Comparison of ENCODE assay signal across 22 mouse cellular contexts in genomic region chr16:17216934-17217633, GRCm38 (mm10).
"Had no signal": no experiment of that assay in that cellular context is flagged by ENCODE, and none has a peak within 500 bp of the region (broad histone marks: within the 10 kb centered on the region; RNA-seq: fewer than 3 reads in every experiment).

No protein-coding gene starts in this region.

- DNase-seq: kidney, adult 8-10 months; kidney, postnatal 10 days; kidney, postnatal 36 days; layer of hippocampus, postnatal 36 days; left cerebral cortex, postnatal 4 days; liver, embryonic 13.5 days; lung, adult 2 months; lung, postnatal 14 days; lung, postnatal 4 days; thymus, adult 2 months; thymus, postnatal 14 days; thymus, postnatal 4 days had no signal

- H3K9me3 ChIP-seq: kidney, embryonic 15.5 days; limb, embryonic 12.5 days; limb, embryonic 15.5 days; liver, embryonic 13.5 days; megakaryocyte, embryonic 14.5 days; midbrain, embryonic 13.5 days had no signal

- H3K4me2 ChIP-seq: kidney, embryonic 15.5 days; limb, embryonic 12.5 days; limb, embryonic 15.5 days; liver, embryonic 13.5 days; midbrain, embryonic 13.5 days; neural tube, embryonic 13.5 days had no signal

- ATAC-seq: midbrain, embryonic 13.5 days; midbrain, embryonic 16.5 days had no signal

- H3K27me3 ChIP-seq: midbrain, embryonic 13.5 days; neural tube, embryonic 13.5 days had no signal

- H3K4me1 ChIP-seq: limb, embryonic 15.5 days; midbrain, embryonic 13.5 days; neural tube, embryonic 13.5 days had no signal

- H3K27ac ChIP-seq: kidney, embryonic 15.5 days; left cerebral cortex, adult 2 months; limb, embryonic 12.5 days; limb, embryonic 15.5 days; liver, embryonic 13.5 days; midbrain, embryonic 10.5 days; midbrain, embryonic 13.5 days; neural tube, embryonic 13.5 days had no signal

- H3K36me3 ChIP-seq: kidney, embryonic 15.5 days; limb, embryonic 12.5 days; limb, embryonic 15.5 days; liver, embryonic 13.5 days; midbrain, embryonic 13.5 days; neural tube, embryonic 13.5 days had no signal

- H3K4me3 ChIP-seq: kidney, embryonic 15.5 days; left cerebral cortex, adult 2 months; limb, embryonic 12.5 days; limb, embryonic 15.5 days; liver, embryonic 13.5 days; megakaryocyte, embryonic 14.5 days; midbrain, embryonic 10.5 days; midbrain, embryonic 13.5 days; myocyte; neural tube, embryonic 13.5 days had no signal

- H3K9ac ChIP-seq: kidney, embryonic 15.5 days; limb, embryonic 12.5 days; limb, embryonic 15.5 days; liver, embryonic 13.5 days; midbrain, embryonic 13.5 days; neural tube, embryonic 13.5 days had no signal
